ENCODE assay signal across 10 mouse cellular contexts in the genomic region with DNA sequence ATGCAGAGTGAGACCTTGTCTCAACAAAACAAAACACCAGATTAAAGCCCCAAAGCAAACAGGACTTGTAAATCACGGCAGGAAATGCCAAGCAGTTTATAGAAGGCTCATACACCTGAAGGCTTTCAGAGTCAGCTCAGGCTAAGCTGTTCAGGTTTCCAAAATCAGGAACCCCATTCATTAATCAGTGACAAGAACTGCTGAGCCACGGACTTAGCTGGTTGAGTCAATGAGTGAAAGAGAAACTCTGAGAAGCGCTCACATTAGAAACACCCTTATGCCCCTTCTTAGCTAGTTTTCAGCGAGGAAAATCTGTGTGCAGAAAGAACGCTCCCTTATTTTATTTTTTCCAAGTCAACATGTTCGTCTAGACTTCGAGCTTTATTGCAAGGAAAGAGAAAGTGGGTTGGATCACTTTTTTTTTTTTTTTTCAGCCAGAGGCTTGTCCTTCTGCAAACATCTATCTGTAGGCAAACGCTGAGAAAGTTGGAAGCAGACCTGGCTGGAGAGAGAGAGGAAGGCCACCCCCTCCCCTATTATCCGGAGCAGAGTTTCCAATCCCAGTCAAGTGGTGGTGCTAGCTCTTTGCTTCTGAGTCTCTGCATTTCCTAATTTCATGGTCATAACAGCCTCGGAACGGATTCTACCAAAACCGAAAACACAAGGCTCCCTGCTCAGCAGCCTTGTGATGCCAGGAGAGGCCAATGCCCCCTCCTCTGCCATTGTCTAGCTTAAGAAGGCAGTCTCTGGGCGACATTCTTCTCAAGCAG. TPM values are rescaled to one million over a fixed set of nuclear protein-coding genes. Genes with fewer than 3 reads are reported as not detected.
DNase-seq lines count a peak whose midpoint lies in the region; ATAC-seq and TF ChIP-seq lines count a peak whose summit lies in the region.
"Had no signal": no experiment of that assay in that cellular context is flagged by ENCODE, and none has a peak within 500 bp of the region (broad histone marks: within the 10 kb centered on the region; RNA-seq: fewer than 3 reads in every experiment).

A gene (plus strand): TSS at position 208 of the 770 bp plus-strand sequence.

- TF ChIP-seq RAD21 in MEL (IDR thresholded peaks at IDR 0.05; ENCODE audit: low read depth, low read length), result peak; percentile 43

- WGBS in hindbrain, embryonic 15.5 days, result 52% methylated on average over 13 of the region's 13 CpGs
- 56% methylated on average over 13 of the region's 13 CpGs for WGBS in hindbrain, embryonic 11.5 days
- 26% methylated on average over 13 of the region's 13 CpGs for WGBS in kidney, embryonic 16.5 days
- WGBS in small intestine, adult 2 months, result 4% methylated on average over 13 of the region's 13 CpGs

- no peak for TF ChIP-seq EP300 in MEL (IDR thresholded peaks at IDR 0.05; ENCODE audit: low read depth in 1 of 2, low read length in 2 of 2)

- peak in 1 of 3 experiments; percentile 30; a peak in 2 of 6 replicates for TF ChIP-seq CTCF in MEL (IDR thresholded peaks at IDR 0.05 in 2 of 3, conservative IDR thresholded peaks at IDR 0.05 in 1 of 3; ENCODE audit: control insufficient read depth in 1 of 3, insufficient read depth in 1 of 3, low read depth in 2 of 3, low read length in 3 of 3, poor library complexity in 1 of 3, severe bottlenecking in 1 of 3)
- TF ChIP-seq CTCF in small intestine, adult 2 months (IDR thresholded peaks at IDR 0.05; ENCODE audit: extremely low read depth, insufficient read length, insufficient replicate concordance, low read depth, low read length), result no peak

- H3K79me2 ChIP-seq in MEL (ENCODE audit: control insufficient read depth, insufficient read depth, low read length, poor library complexity), result no peaks in the 10 kb centered on the region

- no peak within 1 kb of the TSS for H3K4me3 ChIP-seq in hindbrain, embryonic 15.5 days
- H3K4me3 ChIP-seq in hindbrain, embryonic 11.5 days (ENCODE audit: low read depth, low read length), result no peak within 1 kb of the TSS
- peak within 1 kb of the TSS; percentile 64 to 80 for H3K4me3 ChIP-seq in MEL (ENCODE audit: control insufficient read depth in 1 of 2, insufficient read depth in 1 of 2, low read depth in 2 of 2, low read length in 2 of 2)
- peak within 1 kb of the TSS; percentile 37 for H3K4me3 ChIP-seq in kidney, embryonic 16.5 days (ENCODE audit: low read length)
- H3K4me3 ChIP-seq in small intestine, adult 2 months (ENCODE audit: low read depth, low read length), result peak within 1 kb of the TSS; percentile 61
- H3K4me3 ChIP-seq: midbrain, embryonic 12.5 days had no signal

- H3K9me3 ChIP-seq in hindbrain, embryonic 15.5 days, result no peaks in the 10 kb centered on the region
- H3K9me3 ChIP-seq in hindbrain, embryonic 11.5 days (ENCODE audit: control insufficient read depth, low read length), result no peaks in the 10 kb centered on the region
- H3K9me3 ChIP-seq in MEL (replicated peaks; ENCODE audit: insufficient read depth, low read length), result no peaks in the 10 kb centered on the region
- 0 out of 2 replicates have a peak, but pooled peaks cover 3% of the 10 kb centered on the region for H3K9me3 ChIP-seq in kidney, embryonic 16.5 days (ENCODE audit: low read length)
- H3K9me3 ChIP-seq: midbrain, embryonic 12.5 days had no signal

- no peak for DNase-seq in hindbrain, embryonic 11.5 days (ENCODE audit: low spot score)
- DNase-seq in MEL (ENCODE audit: low read depth, low spot score), result peak; percentile 64
- no peak for DNase-seq in gastrocnemius, adult 8-10 months (ENCODE audit: low spot score in 2 of 2)
- DNase-seq in Muller cell, postnatal 12 days (ENCODE audit: inconsistent ontology term), result no peak
- DNase-seq in left cerebral cortex, adult 18-20 months (ENCODE audit: low spot score in 2 of 2), result no peak

- H3K4me1 ChIP-seq in hindbrain, embryonic 15.5 days (replicated peaks), result no peaks in the 10 kb centered on the region
- H3K4me1 ChIP-seq in hindbrain, embryonic 11.5 days (replicated peaks; ENCODE audit: control insufficient read depth, insufficient read depth, low read length), result no peaks in the 10 kb centered on the region
- peaks cover 0 to 7% of the 10 kb centered on the region in 2 experiments; a peak in 1 of 4 replicates for H3K4me1 ChIP-seq in MEL (ENCODE audit: control insufficient read depth in 1 of 2, insufficient read depth in 2 of 2, low read length in 2 of 2)
- peaks cover 21% of the 10 kb centered on the region for H3K4me1 ChIP-seq in kidney, embryonic 16.5 days (ENCODE audit: insufficient read depth, low read length)
- H3K4me1 ChIP-seq in small intestine, adult 2 months (ENCODE audit: control insufficient read depth, insufficient read depth, insufficient read length, low read length), result peaks cover 1% of the 10 kb centered on the region; the same call in 1 of the 2 replicates
- H3K4me1 ChIP-seq: midbrain, embryonic 12.5 days had no signal

- no peak within 1 kb of the TSS for H3K9ac ChIP-seq in hindbrain, embryonic 15.5 days
- no peak within 1 kb of the TSS for H3K9ac ChIP-seq in hindbrain, embryonic 11.5 days (ENCODE audit: low read depth, low read length)
- peak within 1 kb of the TSS; percentile 77 for H3K9ac ChIP-seq in MEL (ENCODE audit: control insufficient read depth, low read depth, low read length, poor library complexity, severe bottlenecking)
- H3K9ac ChIP-seq in kidney, embryonic 16.5 days (replicated peaks; ENCODE audit: low read length), result peak within 1 kb of the TSS; percentile 51
- H3K9ac ChIP-seq: midbrain, embryonic 12.5 days had no signal

- peak within 1 kb of the TSS; percentile 26; the same call in 1 of the 2 replicates for H3K4me2 ChIP-seq in hindbrain, embryonic 15.5 days
- H3K4me2 ChIP-seq in hindbrain, embryonic 11.5 days (replicated peaks; ENCODE audit: low read depth, low read length), result no peak within 1 kb of the TSS
- H3K4me2 ChIP-seq in kidney, embryonic 16.5 days (replicated peaks; ENCODE audit: low read depth, low read length), result peak within 1 kb of the TSS; percentile 50
- H3K4me2 ChIP-seq: midbrain, embryonic 12.5 days had no signal

- ATAC-seq in hindbrain, embryonic 15.5 days (ENCODE audit: low FRiP score, low read depth), result no peak
- no peak for ATAC-seq in hindbrain, embryonic 11.5 days (ENCODE audit: low FRiP score)
- peak; percentile 80 for ATAC-seq in kidney, embryonic 16.5 days (ENCODE audit: low FRiP score, low TSS enrichment)
- ATAC-seq: Patski had no signal

- H3K27me3 ChIP-seq in hindbrain, embryonic 15.5 days, result no peaks in the 10 kb centered on the region
- H3K27me3 ChIP-seq in hindbrain, embryonic 11.5 days (ENCODE audit: control insufficient read depth, insufficient read depth, low read length), result no peaks in the 10 kb centered on the region
- H3K27me3 ChIP-seq in MEL (ENCODE audit: control insufficient read depth in 1 of 2, insufficient read depth in 2 of 2, low read length in 2 of 2), result no peaks in the 10 kb centered on the region
- no peaks in the 10 kb centered on the region for H3K27me3 ChIP-seq in kidney, embryonic 16.5 days (ENCODE audit: insufficient read depth, low read length)
- H3K27me3 ChIP-seq in small intestine, adult 2 months (ENCODE audit: control insufficient read depth, insufficient read depth, low read length), result no peaks in the 10 kb centered on the region
- H3K27me3 ChIP-seq: midbrain, embryonic 12.5 days; Patski had no signal

- TF ChIP-seq POLR2A in MEL (IDR thresholded peaks at IDR 0.05; ENCODE audit: control insufficient read depth in 1 of 2, insufficient read depth in 1 of 2, low read depth in 1 of 2, low read length in 2 of 2, poor library complexity in 1 of 2), result no peak
- no peak for TF ChIP-seq POLR2A in small intestine, adult 2 months (IDR thresholded peaks at IDR 0.05; ENCODE audit: low read depth, low read length)

- no peaks in the 10 kb centered on the region for H3K36me3 ChIP-seq in hindbrain, embryonic 15.5 days
- no peaks in the 10 kb centered on the region for H3K36me3 ChIP-seq in hindbrain, embryonic 11.5 days (ENCODE audit: control insufficient read depth, insufficient read depth, low read length)
- peaks cover 0 to 7% of the 10 kb centered on the region in 2 experiments; a peak in 2 of 4 replicates for H3K36me3 ChIP-seq in MEL (ENCODE audit: control insufficient read depth in 1 of 2, insufficient read depth in 2 of 2, low read length in 2 of 2)
- no peaks in the 10 kb centered on the region for H3K36me3 ChIP-seq in kidney, embryonic 16.5 days (ENCODE audit: insufficient read depth, low read length)
- H3K36me3 ChIP-seq in small intestine, adult 2 months (ENCODE audit: control insufficient read depth, insufficient read depth, low read length), result no peaks in the 10 kb centered on the region
- H3K36me3 ChIP-seq: midbrain, embryonic 12.5 days had no signal

- H3K27ac ChIP-seq in hindbrain, embryonic 15.5 days (replicated peaks), result no peak within 1 kb of the TSS
- H3K27ac ChIP-seq in hindbrain, embryonic 11.5 days (ENCODE audit: low read depth, low read length), result no peak within 1 kb of the TSS
- H3K27ac ChIP-seq in MEL (ENCODE audit: control insufficient read depth, low read depth, low read length), result peak within 1 kb of the TSS; percentile 90
- peak within 1 kb of the TSS; percentile 82 for H3K27ac ChIP-seq in kidney, embryonic 16.5 days (ENCODE audit: low read length)
- H3K27ac ChIP-seq in small intestine, adult 2 months (ENCODE audit: insufficient read depth, low read depth, low read length), result 0 out of 2 replicates have a peak within 1 kb of the TSS, but pooled peaks have one; percentile 4
- H3K27ac ChIP-seq: midbrain, embryonic 12.5 days had no signal

TF ChIP-seq in MEL, 35 proteins besides CTCF, POLR2A, EP300 and RAD21:
- no peak for TF ChIP-seq MYB (IDR thresholded peaks at IDR 0.05; ENCODE audit: low read depth, low read length)
- TF ChIP-seq SMC3 (IDR thresholded peaks at IDR 0.05; ENCODE audit: low read depth, low read length), result peak; percentile 21; the same call in 1 of the 2 replicates
- TF ChIP-seq ZNF384 (IDR thresholded peaks at IDR 0.05; ENCODE audit: low read depth, low read length), result peak; percentile 76

RNA-seq across cellular contexts. Expression of the gene that starts here (rescaled TPM):
- polyA plus RNA-seq in hindbrain, embryonic 15.5 days (2015; fragmentation: Nextera tagmentation; extraction: Ambion mirVana), result 0.45 and 0.49 TPM in 2 replicates
- 0.04 and 0.12 TPM in 2 replicates for polyA plus RNA-seq in hindbrain, embryonic 11.5 days (2014; fragmentation: Nextera tagmentation; extraction: Ambion mirVana)
- total RNA-seq in MEL (2012; rRNA removed), result 0.65 and 0.69 TPM in 2 replicates
- under 1 TPM in 1 of 2 experiments, not detected in 1; 0.65 TPM for polyA plus RNA-seq in MEL (2012; ENCODE audit: insufficient read depth in 1 of 2, insufficient read length in 2 of 2, low read depth in 1 of 2, low replicate concordance in 2 of 2, missing spikeins in 1 of 2)
- 10 to 100 TPM; 30.6 to 39.3 (median 33.9) TPM for total RNA-seq in gastrocnemius, adult 8-10 months (2022)
- polyA plus RNA-seq in kidney, embryonic 16.5 days (2015; fragmentation: Nextera tagmentation; extraction: Ambion mirVana), result 2.5 and 2.6 TPM in 2 replicates
- 0.90 and 1.2 TPM in 2 replicates for polyA plus RNA-seq in small intestine, adult 2 months (2012; rRNA removed)
- total RNA-seq in left cerebral cortex, adult 18-20 months (2021), result 1 to 10 TPM; 2.1 to 3.0 TPM

Comparison
In these comparisons a context has a peak if more than half of its experiments do, and no peak if none do; other contexts are left out.
1. RNA of the gene that starts here (total RNA-seq): 30.6 to 39.3 TPM in gastrocnemius, adult 8-10 months; 2.1 to 3.0 TPM in left cerebral cortex, adult 18-20 months and 0.65 to 0.69 TPM in MEL; every median in the first group is over 4 times any median in the second.
2. Peak in DNase-seq, H3K4me3 ChIP-seq, H3K27ac ChIP-seq and H3K9ac ChIP-seq in MEL; RNA of the gene not detected or under 1 TPM.
3. H3K27ac ChIP-seq: peak in kidney, embryonic 16.5 days (single experiment) and small intestine, adult 2 months (single experiment); none in hindbrain, embryonic 15.5 days (single experiment) and hindbrain, embryonic 11.5 days (single experiment).
4. H3K4me3 ChIP-seq: peak in kidney, embryonic 16.5 days (single experiment) and small intestine, adult 2 months (single experiment); none in hindbrain, embryonic 15.5 days (single experiment) and hindbrain, embryonic 11.5 days (single experiment).